Mouse (Mus musculus) liver, embryonic 14.5 days (tissue): ENCODE results near the gene Gtf2e1. TPM values are rescaled to one million over a fixed set of nuclear protein-coding genes. Genes with fewer than 3 reads are reported as not detected.

Experiments used
- ATAC-seq: fragments of 200-750 bp; cut with Nextera tagmentation; 2 replicates; pipeline ENCODE4 v1.8.0; 2017; ENCODE audit warnings: moderate number of reproducible peaks, mild to moderate bottlenecking, moderate library complexity; ENCODE audit not compliant: insufficient read depth
- DNase-seq, 3 experiments: peaks; one replicate each; pipeline ENCODE4 v3.0.0-alpha.2; 2012 to 2013; ENCODE audit warnings: low read depth in 3 of 3, low spot score in 3 of 3
- H3K27ac ChIP-seq: fragments of 300-500 bp; sonication (generic); 2 replicates; pipeline ENCODE4 v1.5.1; 2014; ENCODE audit warnings: moderate library complexity, mild to moderate bottlenecking, control low read depth, inconsistent platforms
- H3K27me3 ChIP-seq: fragments of 300-500 bp; sonication (generic); 2 replicates; pipeline ENCODE4 v1.6.1; 2014; ENCODE audit warnings: mild to moderate bottlenecking, low read length, moderate library complexity; ENCODE audit not compliant: control insufficient read depth, insufficient read depth
- H3K36me3 ChIP-seq: fragments of 300-500 bp; sonication (generic); replicated peaks from 2 replicates; pipeline ENCODE4 v1.6.1; 2014; ENCODE audit warnings: low read depth; ENCODE audit not compliant: control insufficient read depth, insufficient read depth
- H3K4me1 ChIP-seq, 2 experiments: fragments of 200-500 bp in 1 of 2; fragments of 300-500 bp in 1 of 2; sonication (generic) in 1 of 2; replicated peaks; 2 replicates each; pipeline ENCODE4 v1.6.1; 2012 to 2014; ENCODE audit warnings: antibody characterized with exemption in 1 of 2, inconsistent platforms in 1 of 2, low read length in 1 of 2; ENCODE audit not compliant: control insufficient read depth in 2 of 2, insufficient read depth in 2 of 2
- H3K4me2 ChIP-seq: fragments of 300-500 bp; sonication (generic); 2 replicates; pipeline ENCODE4 v1.6.1; 2014; ENCODE audit warnings: low read depth, mild to moderate bottlenecking, control low read depth, moderate library complexity
- H3K4me3 ChIP-seq, 2 experiments: fragments of 200-500 bp in 1 of 2; fragments of 300-500 bp in 1 of 2; sonication (generic) in 1 of 2; 2 replicates each; pipeline ENCODE4 v1.5.1; 2012 to 2014; ENCODE audit warnings: low read depth in 2 of 2, low read length in 2 of 2, mild to moderate bottlenecking in 2 of 2, control low read depth in 1 of 2, inconsistent platforms in 1 of 2, moderate library complexity in 1 of 2; ENCODE audit not compliant: insufficient read depth in 1 of 2
- H3K9ac ChIP-seq: fragments of 300-500 bp; sonication (generic); replicated peaks from 2 replicates; pipeline ENCODE4 v1.6.1; 2014; ENCODE audit warnings: mild to moderate bottlenecking, control low read depth, moderate library complexity
- H3K9me3 ChIP-seq: fragments of 300-500 bp; sonication (generic); 2 replicates; pipeline ENCODE4 v1.6.1; 2016; ENCODE audit warnings: low read length, mixed read lengths; ENCODE audit not compliant: control insufficient read depth
- CTCF ChIP-seq: IDR thresholded peaks from 2 replicates; pipeline ENCODE4 v1.5.1; 2016; ENCODE audit warnings: antibody characterized with exemption, low read depth, control low read depth
- EP300 ChIP-seq: IDR thresholded peaks from 2 replicates; pipeline ENCODE4 v1.6.1; 2016; ENCODE audit warnings: antibody characterized with exemption, low read depth
- WGBS: fragments of 180-500 bp; shearing (Covaris S2); extraction: QIAGEN DNeasy Blood & Tissue Kit; methylation state at CpG from one replicate; pipeline ENCODE4 v1.1.7; 2014; ENCODE audit not compliant: insufficient replicate concordance; 5-methylcytosine and 5-hydroxymethylcytosine counted together
- polyA plus RNA-seq, 2 experiments: library from polyadenylated mRNA; depleted of rRNA in 1 of 2; stranded (reverse) in 1 of 2; unstranded in 1 of 2; fragments of >200 nt; fragmentation: Nextera tagmentation in 1 of 2; extraction: Ambion mirVana in 1 of 2; gene quantifications; 2 replicates each; pipeline versions ENCODE4 v1.2.1 to v1.2.3; 2012 to 2014

Gene Gtf2e1
- polyA plus RNA-seq, 2 experiments: 6.6 to 8.6 TPM

DNA sequence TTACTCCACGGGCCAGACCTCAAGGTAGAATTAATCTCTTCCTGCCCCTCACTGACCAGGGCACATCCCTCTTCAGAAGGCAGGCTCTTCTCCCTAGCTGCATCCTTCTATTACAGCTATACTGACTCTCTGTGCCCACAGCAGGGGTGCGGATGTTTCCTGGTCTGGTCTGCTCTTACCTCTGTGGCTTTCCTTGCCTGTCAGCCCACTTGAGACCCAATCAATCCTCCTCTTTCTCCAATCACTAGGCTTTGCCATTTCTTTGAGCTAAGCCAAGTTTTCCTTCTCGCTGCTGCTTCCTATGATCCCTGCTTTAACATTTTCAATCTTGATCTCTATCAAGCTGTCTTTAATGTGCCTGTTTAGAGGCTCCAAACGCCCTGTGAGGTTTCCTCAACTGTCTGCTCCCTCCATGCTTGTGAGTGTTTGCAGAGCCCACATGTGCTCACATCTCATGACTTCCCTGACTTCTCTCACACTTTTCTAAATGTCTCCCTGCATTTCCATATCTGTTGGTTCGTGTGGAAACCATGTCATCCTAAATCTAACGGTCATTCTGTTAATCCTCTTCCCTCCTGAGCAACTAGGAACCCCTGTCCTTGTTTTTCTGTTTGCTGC, 23.1 kb downstream of the Gtf2e1 start:
- 65% methylated on average over 6 of the region's 6 CpGs for WGBS
- Histone ChIP-seq H3K9me3 (no peaks in the 10 kb centered on the region), H3K4me1 (no peaks in the 10 kb centered on the region), H3K9ac (no peak overlapping the region), H3K27me3 (no peaks in the 10 kb centered on the region), H3K4me3 (no peak overlapping the region), H3K4me2 (no peak overlapping the region), H3K36me3 (peaks cover 3% of the 10 kb centered on the region), H3K27ac (no peak overlapping the region)
- TF ChIP-seq CTCF (no peak), EP300 (no peak)
- DNase-seq (no peak), ATAC-seq (no peak)

DNA sequence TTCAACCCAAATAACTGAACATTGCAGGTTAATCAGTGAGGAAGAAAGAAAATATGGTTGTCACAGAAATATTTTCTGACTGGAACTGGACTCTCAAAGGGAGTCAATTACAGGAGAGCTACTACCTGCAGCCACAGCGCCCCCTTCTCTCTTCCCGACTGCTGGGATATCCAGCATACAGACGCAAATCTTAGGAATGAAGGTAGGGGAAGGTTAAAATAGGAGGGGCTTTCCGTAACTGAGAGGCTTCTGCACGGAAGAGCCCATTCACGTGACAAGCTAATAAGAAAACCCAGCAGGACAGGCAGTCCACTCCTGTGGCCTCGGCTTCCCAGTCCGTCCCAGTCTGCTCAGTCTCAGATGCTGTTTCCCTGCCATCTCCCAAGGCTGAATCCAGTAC, 24.9 kb downstream of the Gtf2e1 start:
- Histone ChIP-seq H3K36me3 (peaks cover 3% of the 10 kb centered on the region), H3K4me1 (no peaks in the 10 kb centered on the region), H3K4me2 (no peak overlapping the region), H3K9me3 (no peaks in the 10 kb centered on the region), H3K9ac (no peak overlapping the region), H3K27ac (no peak overlapping the region), H3K4me3 (no peak overlapping the region), H3K27me3 (no peaks in the 10 kb centered on the region)
- WGBS: 80% methylated on average over 8 of the region's 8 CpGs
- DNase-seq: no peak
- no peak for TF ChIP-seq EP300
- no peak for ATAC-seq

DNA sequence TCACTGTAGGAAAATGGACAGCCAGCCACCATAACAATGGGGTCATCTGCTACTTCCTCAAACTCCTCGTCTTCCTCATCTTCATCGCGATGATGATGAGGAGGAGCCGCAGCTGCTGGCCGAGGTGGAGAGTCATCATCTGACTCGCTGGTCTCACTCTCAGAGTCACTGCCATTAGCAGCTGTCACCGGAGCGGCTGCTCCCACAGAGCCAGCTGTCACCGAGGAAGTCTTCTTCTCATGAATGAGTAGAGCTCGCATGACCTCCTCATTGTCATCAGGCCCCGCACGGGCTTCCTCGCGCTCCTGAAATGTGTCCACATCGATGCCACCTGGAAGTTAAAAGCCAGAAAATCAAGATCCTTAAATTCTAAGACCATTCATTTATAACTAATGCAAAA, 28.1 kb downstream of the Gtf2e1 start:
- no peaks in the 10 kb centered on the region for H3K4me1 ChIP-seq

DNA sequence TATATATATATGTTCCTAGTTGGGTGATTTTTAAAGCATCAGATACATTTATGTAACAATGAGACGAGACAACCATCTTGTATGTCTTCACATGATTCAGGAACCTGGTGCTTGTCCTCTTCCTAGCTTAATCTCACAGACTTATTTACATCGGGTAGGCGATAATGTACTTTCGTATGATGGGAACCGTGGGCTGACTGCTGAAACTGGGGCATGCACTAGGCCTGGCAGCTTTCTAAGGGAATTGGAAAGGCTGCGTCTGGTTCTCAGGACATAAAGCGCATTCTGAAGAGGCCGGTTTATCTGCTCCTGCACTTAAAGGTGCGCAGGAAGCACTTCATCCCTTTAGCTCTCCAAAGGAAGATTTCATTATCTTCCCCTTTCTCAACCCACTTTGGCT, 32.8 kb downstream of the Gtf2e1 start:
- 79% methylated on average over 9 of the region's 9 CpGs for WGBS

More for the DNA sequence above, 28.1 kb downstream of the Gtf2e1 start:
- Histone ChIP-seq H3K36me3 (peaks cover 3% of the 10 kb centered on the region), H3K4me2 (no peak overlapping the region), H3K27me3 (no peaks in the 10 kb centered on the region), H3K9ac (no peak overlapping the region), H3K9me3 (no peaks in the 10 kb centered on the region), H3K27ac (no peak overlapping the region), H3K4me3 (no peak overlapping the region)
- 85% methylated on average over 15 of the region's 15 CpGs for WGBS
- TF ChIP-seq CTCF (no peak), EP300 (no peak)
- DNase-seq (no peak), ATAC-seq (no peak)

DNA sequence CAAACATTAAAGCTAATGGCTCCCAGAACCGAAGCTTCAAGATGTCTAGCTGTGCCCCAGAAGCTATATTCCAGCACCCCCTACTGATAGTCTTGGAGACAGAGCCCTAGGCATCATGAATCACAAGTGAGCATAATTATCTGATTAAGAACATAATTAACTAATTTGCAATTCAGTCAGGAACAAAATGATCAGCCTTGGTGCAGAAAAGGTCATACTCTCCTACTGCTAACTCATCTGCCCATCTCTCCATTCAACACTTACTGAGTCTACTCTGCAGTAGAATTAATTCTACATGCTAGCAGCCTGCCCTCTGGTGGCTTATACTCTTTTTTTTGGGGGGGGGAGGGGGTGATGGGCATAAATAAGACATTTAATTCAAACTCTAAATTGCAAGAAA, 35.1 kb downstream of the Gtf2e1 start:
- Histone ChIP-seq H3K4me3 (no peak overlapping the region), H3K9ac (no peak overlapping the region), H3K36me3 (no peaks in the 10 kb centered on the region), H3K4me2 (no peak overlapping the region), H3K27ac (no peak overlapping the region), H3K4me1 (no peaks in the 10 kb centered on the region), H3K9me3 (no peaks in the 10 kb centered on the region), H3K27me3 (no peaks in the 10 kb centered on the region)
- ATAC-seq (no peak), DNase-seq (no peak)
- WGBS: 33% methylated on average over 1 of the region's 1 CpGs
- TF ChIP-seq EP300 (no peak), CTCF (no peak)

More for the DNA sequence above, 32.8 kb downstream of the Gtf2e1 start:
- ATAC-seq: no peak
- no peak overlapping the region for H3K4me2 ChIP-seq
- TF ChIP-seq EP300 (no peak), CTCF (no peak)
- no peaks in the 10 kb centered on the region for H3K9me3 ChIP-seq
- H3K27me3 ChIP-seq: no peaks in the 10 kb centered on the region
- no peak for DNase-seq
- H3K36me3 ChIP-seq: peaks cover 3% of the 10 kb centered on the region
- H3K27ac ChIP-seq: no peak overlapping the region
- H3K4me3 ChIP-seq: no peak overlapping the region
- H3K9ac ChIP-seq: no peak overlapping the region
- H3K4me1 ChIP-seq: no peaks in the 10 kb centered on the region
